Mouse (Mus musculus) ES-E14 (cell line): ENCODE measurements at regions not wholly inside any gene's neighbourhood (a gene's known extent, or its start where the extent isn't known, plus 50 kb on each side); places are given as distances from the start of the nearest gene placed in this dataset.

Experiments
- DNase-seq: peaks from one replicate; pipeline ENCODE4 v3.0.0-alpha.2; 2013; ENCODE audit warnings: low read depth, low spot score
- H3K27ac ChIP-seq: 2 replicates; pipeline ENCODE4 v1.5.1; 2012; ENCODE audit warnings: low read depth, mild to moderate bottlenecking, low read length, moderate library complexity, mixed read lengths; ENCODE audit not compliant: poor library complexity, insufficient read depth, severe bottlenecking
- H3K36me3 ChIP-seq: 2 replicates; pipeline ENCODE4 v1.6.1; 2012; ENCODE audit warnings: mild to moderate bottlenecking, low read length, moderate library complexity, mixed read lengths; ENCODE audit not compliant: control insufficient read depth, poor library complexity, insufficient read depth, severe bottlenecking
- H3K4me1 ChIP-seq, 2 experiments: fragments of 150-350 bp in 1 of 2; sonication (generic) in 1 of 2; 2 replicates each; pipeline ENCODE4 v1.6.1; 2012; ENCODE audit warnings: low read length in 2 of 2, mild to moderate bottlenecking in 1 of 2, mixed read lengths in 1 of 2; ENCODE audit not compliant: control insufficient read depth in 2 of 2, insufficient read depth in 2 of 2, poor library complexity in 1 of 2
- H3K4me3 ChIP-seq, 2 experiments: fragments of 150-350 bp in 1 of 2; sonication (generic) in 1 of 2; 2 replicates each; pipeline ENCODE4 v1.5.1; 2012; ENCODE audit warnings: low read length in 2 of 2, low read depth in 1 of 2, mild to moderate bottlenecking in 1 of 2, mixed read lengths in 1 of 2; ENCODE audit not compliant: insufficient read depth in 1 of 2, poor library complexity in 1 of 2, severe bottlenecking in 1 of 2
- H3K9ac ChIP-seq: 2 replicates; pipeline ENCODE4 v1.6.1; 2012; ENCODE audit warnings: low read depth, mild to moderate bottlenecking, low read length, mixed read lengths; ENCODE audit not compliant: poor library complexity, insufficient read depth, severe bottlenecking
- H3K9me3 ChIP-seq: fragments of 150-350 bp; sonication (generic); 2 replicates; pipeline ENCODE4 v1.6.1; 2012; ENCODE audit warnings: low read depth, mild to moderate bottlenecking, low read length; ENCODE audit not compliant: control insufficient read depth, insufficient read depth
- CHD2 ChIP-seq: IDR thresholded peaks from 2 replicates; pipeline ENCODE4 v1.6.1; 2014; ENCODE audit warnings: mild to moderate bottlenecking, low read depth, low read length, inconsistent platforms
- HCFC1 ChIP-seq: IDR thresholded peaks from 2 replicates; pipeline ENCODE4 v1.6.1; 2012; ENCODE audit warnings: low read length, inconsistent platforms, borderline replicate concordance; ENCODE audit not compliant: insufficient read depth
- MAFK ChIP-seq: IDR thresholded peaks from 2 replicates; pipeline ENCODE4 v1.6.1; 2014; ENCODE audit warnings: mild to moderate bottlenecking, low read depth, low read length, inconsistent platforms; ENCODE audit not compliant: insufficient read depth
- ZC3H11A ChIP-seq: IDR thresholded peaks from 2 replicates; pipeline ENCODE4 v1.6.1; 2012; ENCODE audit warnings: low read depth, mild to moderate bottlenecking, inconsistent platforms, low read length, borderline replicate concordance
- ZNF384 ChIP-seq: IDR thresholded peaks from 2 replicates; pipeline ENCODE4 v1.6.1; 2012; ENCODE audit warnings: low read depth, low read length, inconsistent platforms
- in situ Hi-C, 2 experiments: fragments of 600-800 bp; cut with MboI; formaldehyde crosslinking; loops; one replicate each; pipeline ENCODE4 v1.15.1; 2025; ENCODE audit warnings: low sequenced_read_pairs in 2 of 2, inconsistent platforms in 1 of 2; ENCODE audit not compliant: unreplicated experiment in 2 of 2

DNA sequence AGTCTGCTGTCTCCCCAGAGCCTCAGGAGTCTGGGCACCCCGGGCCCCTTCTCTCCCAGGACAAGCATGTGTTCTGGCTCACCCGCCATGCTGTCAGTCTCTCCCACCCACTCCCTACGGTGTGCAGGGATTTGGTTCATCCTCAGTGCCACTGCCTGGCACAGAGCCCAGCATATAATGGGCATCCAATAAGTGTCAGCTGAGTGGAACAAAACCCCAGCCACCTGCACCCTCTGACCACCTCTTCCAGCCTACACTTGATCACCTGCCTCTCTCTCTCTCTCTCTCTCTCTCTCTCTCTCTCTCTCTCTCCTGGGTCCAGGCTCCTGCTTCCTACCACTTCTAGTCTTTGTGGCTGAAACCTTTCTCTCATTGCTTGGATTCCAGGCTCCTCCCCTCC is 259.9 kb upstream of the Gm4791 start:
- Histone ChIP-seq H3K27ac (no peak overlapping the region), H3K4me1 (no peaks in the 10 kb centered on the region), H3K36me3 (no peaks in the 10 kb centered on the region), H3K9ac (no peak overlapping the region), H3K9me3 (no peaks in the 10 kb centered on the region), H3K4me3 (no peak overlapping the region)
- in situ Hi-C loops = no loop called here
- no peak for DNase-seq
- TF ChIP-seq MAFK (no peak), ZNF384 (no peak), HCFC1 (no peak), ZC3H11A (no peak), CHD2 (no peak)

DNA sequence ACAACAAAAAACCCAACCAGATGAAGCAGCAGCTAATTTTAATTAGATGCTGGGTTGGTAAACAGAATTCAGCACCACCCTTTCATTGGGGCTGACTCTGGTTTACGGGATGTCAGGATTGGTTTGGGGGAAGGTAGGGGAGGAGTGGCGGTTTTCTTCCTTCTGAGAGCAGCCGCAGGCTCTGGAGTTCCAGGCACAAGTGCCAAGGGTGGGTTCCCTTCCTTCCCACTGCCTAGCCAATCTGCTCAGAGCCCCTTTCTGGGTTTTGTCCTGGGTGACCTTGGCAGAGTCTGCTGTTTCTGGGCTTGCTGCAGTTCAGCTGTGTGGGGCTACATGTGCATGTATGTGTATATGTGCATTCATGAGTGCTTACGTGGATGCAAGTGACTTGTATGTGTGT is 260.5 kb upstream of the Gm4791 start:
- no peak for DNase-seq

DNA sequence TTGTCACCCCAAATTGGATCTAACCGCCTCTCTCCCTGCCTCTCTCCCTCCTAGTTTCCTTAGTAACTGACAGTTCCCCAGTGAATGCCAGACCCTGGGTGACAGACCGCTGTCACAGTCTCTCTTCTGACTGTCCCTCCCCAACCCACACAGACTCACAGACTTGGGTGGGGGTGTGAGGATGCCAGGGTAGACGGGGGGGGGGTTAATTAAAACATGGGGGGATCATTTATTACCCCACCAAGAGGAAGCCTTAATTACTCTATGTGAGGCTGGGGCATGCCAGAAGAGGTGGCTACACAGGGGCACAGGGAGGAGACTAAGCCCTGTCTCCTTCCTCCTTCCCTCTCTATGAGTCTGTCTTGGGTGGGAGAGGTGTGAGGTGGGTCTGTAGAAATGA is 261.1 kb upstream of the Gm4791 start:
- H3K4me3 ChIP-seq = no peak overlapping the region
- in situ Hi-C loops = no loop called here
- no peaks in the 10 kb centered on the region for H3K36me3 ChIP-seq
- no peak overlapping the region for H3K9ac ChIP-seq
- DNase-seq = no peak
- H3K27ac ChIP-seq = no peak overlapping the region
- no peak for TF ChIP-seq MAFK
- TF ChIP-seq CHD2 = no peak
- TF ChIP-seq ZC3H11A = no peak
- no peak for TF ChIP-seq ZNF384
- no peak for TF ChIP-seq HCFC1
- no peaks in the 10 kb centered on the region for H3K4me1 ChIP-seq
- no peaks in the 10 kb centered on the region for H3K9me3 ChIP-seq

More for the DNA sequence above, 260.5 kb upstream of the Gm4791 start:
- no peak overlapping the region for H3K4me3 ChIP-seq
- H3K9ac ChIP-seq = no peak overlapping the region
- H3K27ac ChIP-seq = no peak overlapping the region
- TF ChIP-seq ZC3H11A (no peak), HCFC1 (no peak), CHD2 (no peak), MAFK (no peak), ZNF384 (no peak)
- no peaks in the 10 kb centered on the region for H3K4me1 ChIP-seq
- H3K9me3 ChIP-seq = no peaks in the 10 kb centered on the region
- H3K36me3 ChIP-seq = no peaks in the 10 kb centered on the region
- in situ Hi-C loops = no loop called here

DNA sequence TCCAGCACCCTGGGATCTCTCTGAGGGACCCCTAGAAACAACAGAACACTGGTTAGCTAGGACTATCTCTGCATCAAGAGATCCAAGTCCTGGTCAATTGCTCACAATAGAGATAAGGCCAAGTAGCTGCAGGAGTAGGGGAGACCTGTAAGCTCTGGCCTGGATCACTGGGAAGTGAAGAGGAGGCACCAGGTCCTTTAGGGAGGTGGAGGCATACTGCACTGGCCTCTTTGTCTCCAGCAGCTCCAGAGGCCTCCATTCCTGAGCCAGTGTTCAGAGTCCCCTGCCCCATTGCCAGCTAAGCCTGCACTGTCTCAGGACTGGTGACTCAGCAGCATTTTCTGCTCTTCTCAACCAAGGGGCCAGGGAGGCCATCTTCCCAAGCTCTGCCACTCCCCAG is 262.3 kb upstream of the Gm4791 start:
- no peaks in the 10 kb centered on the region for H3K9me3 ChIP-seq
- TF ChIP-seq CHD2 = no peak
- TF ChIP-seq ZC3H11A = no peak
- no peak for TF ChIP-seq MAFK
- no peak for TF ChIP-seq HCFC1
- TF ChIP-seq ZNF384 = no peak
- no peak overlapping the region for H3K4me3 ChIP-seq
- in situ Hi-C loops = no loop called here
- no peak for DNase-seq
- no peaks in the 10 kb centered on the region for H3K36me3 ChIP-seq
- no peak overlapping the region for H3K9ac ChIP-seq
- H3K4me1 ChIP-seq = no peaks in the 10 kb centered on the region
- H3K27ac ChIP-seq = no peak overlapping the region

DNA sequence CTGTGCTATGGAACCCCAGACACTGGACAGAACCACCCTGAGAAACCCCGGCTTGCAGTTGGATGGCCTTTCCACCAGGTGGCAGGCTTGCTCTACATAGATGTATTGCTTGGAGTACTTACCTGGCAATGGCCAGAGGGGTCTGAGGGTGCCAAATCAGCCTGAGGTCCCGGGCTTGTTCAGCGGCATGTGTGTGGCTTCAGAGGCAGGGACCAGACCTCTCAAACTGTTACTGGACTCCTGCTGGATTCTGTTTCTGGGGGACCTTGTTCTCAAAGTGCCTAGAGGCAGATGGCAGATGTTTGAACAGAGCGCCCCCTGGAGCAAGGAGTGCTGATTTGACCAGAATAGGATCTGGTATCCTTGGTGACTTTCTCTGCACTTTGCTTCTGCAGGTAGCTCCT is 262.9 kb upstream of the Gm4791 start:
- no peak overlapping the region for H3K4me3 ChIP-seq
- no peak overlapping the region for H3K9ac ChIP-seq
- no peaks in the 10 kb centered on the region for H3K36me3 ChIP-seq
- H3K27ac ChIP-seq = no peak overlapping the region
- TF ChIP-seq CHD2 (no peak), MAFK (0 out of 2 replicates have a peak, but pooled peaks have one; percentile 6), HCFC1 (no peak), ZNF384 (no peak), ZC3H11A (peak; percentile 75; the same call in 1 of the 2 replicates)
- H3K9me3 ChIP-seq = no peaks in the 10 kb centered on the region
- peak; percentile 75 for DNase-seq
- in situ Hi-C loops = no loop called here
- no peaks in the 10 kb centered on the region for H3K4me1 ChIP-seq
